Mouse (Mus musculus): Measurements from ENCODE around the gene Serpinf2.
"Not testable (repeated sequence)": the region's sequence is repeated elsewhere in the genome, so short reads cannot be mapped to it uniquely, and the experiment has no call there.

Gene Serpinf2

GRCm38 (mm10) chr11:75399411-75399841 is 40.0 kb downstream of the Serpinf2 start:
- intact Hi-C loops (cut with DNase I), result no loop called here

DNA sequence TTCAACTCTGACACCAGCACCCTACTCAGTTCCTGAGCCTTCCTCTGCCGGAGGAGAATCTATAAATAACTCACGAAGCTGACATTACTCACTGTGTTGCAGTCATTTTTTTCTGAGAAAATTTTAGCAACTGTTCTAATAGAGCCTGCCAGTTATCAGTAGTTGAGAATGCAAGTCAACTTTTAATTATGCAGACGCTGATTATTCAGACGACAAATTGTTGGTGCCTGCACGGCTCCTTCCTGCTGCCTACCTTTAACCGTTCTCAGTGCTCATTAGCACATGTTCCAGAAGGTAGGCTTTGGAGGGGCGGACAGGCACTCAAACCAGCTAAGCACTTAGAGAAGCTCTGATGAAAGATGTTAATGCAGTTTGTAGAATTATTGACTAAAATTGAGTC is 41.9 kb downstream of the Serpinf2 start:
- intact Hi-C loops (cut with DNase I), result no loop called here

DNA sequence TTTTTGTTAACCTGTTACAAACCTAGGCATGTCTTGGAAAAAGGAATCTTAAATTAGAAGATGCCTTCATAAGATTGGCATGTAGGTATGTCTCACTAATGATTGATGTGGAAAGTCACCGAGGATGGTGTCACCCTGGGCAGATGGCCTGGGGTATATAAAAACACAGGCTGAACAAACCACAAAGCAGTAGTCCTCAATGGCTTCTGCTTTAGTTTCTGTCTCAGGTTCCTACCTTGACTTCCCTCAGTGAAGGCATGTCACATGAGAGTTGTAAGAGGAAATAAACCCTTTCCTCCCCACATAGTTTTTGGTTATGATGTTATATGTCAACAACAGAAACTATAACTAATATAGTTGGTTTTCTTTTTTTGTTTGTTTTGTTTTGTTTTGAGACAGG is 43.8 kb downstream of the Serpinf2 start:
- intact Hi-C loops (cut with DNase I), result no loop called here

- intact Hi-C loops (cut with DNase I), result not testable (repeated sequence)
Measured at GRCm38 (mm10) chr11:75383529-75383928, 55.9 kb downstream of the Serpinf2 start.

Small RNA genes lying within 50 kb of the gene (microRNA-seq; reads per million reads assigned to microRNA genes)
- 11,542 to 28,047 reads per million in 2 experiments for gene Mir22

Data from adrenal gland (tissue).